Mouse (Mus musculus): ENCODE results near the gene Cln3. TPM values are rescaled to one million over a fixed set of nuclear protein-coding genes. Genes with fewer than 3 reads are reported as not detected.

Gene Cln3
- polyA plus RNA-seq (2015; fragmentation: Nextera tagmentation; extraction: Ambion mirVana), result 33.0 and 38.3 TPM in 2 replicates

- Histone ChIP-seq H3K27me3 (replicated peaks; ENCODE audit: insufficient read depth, low read length) (no peaks in the 10 kb centered on the region), H3K36me3 (ENCODE audit: insufficient read depth, low read length) (no peaks in the 10 kb centered on the region), H3K4me2 (replicated peaks; ENCODE audit: low read depth, low read length) (0 out of 2 replicates have a peak within 1 kb of the TSS, but pooled peaks have one; percentile 3), H3K9me3 (ENCODE audit: low read length) (no peaks in the 10 kb centered on the region), H3K4me1 (ENCODE audit: insufficient read depth, low read depth, low read length) (no peaks in the 10 kb centered on the region; the same call in 1 of the 2 replicates), H3K9ac (replicated peaks; ENCODE audit: low read depth) (no peak within 1 kb of the TSS), H3K27ac (ENCODE audit: low read length) (peak within 1 kb of the TSS; percentile 26; the same call in 1 of the 2 replicates), H3K4me3 (ENCODE audit: low read depth, low read length) (no peak within 1 kb of the TSS)
- no peak for ATAC-seq
- WGBS, result 69% methylated on average over 6 of the region's 6 CpGs
- DNase-seq (ENCODE audit: low spot score), result no peak
- TF ChIP-seq EP300 (IDR thresholded peaks at IDR 0.05) (no peak), CTCF (IDR thresholded peaks at IDR 0.05) (no peak)
These were observed at the start of gene Cln3 for GRCm38 (mm10) chr7:126585717-126586116. Gene Cln3 (minus strand): TSS chr7:126585817.

- TF ChIP-seq EP300 (IDR thresholded peaks at IDR 0.05) (no peak), CTCF (IDR thresholded peaks at IDR 0.05) (no peak)
- Histone ChIP-seq H3K4me3 (ENCODE audit: low read depth, low read length) (no peak overlapping the region), H3K36me3 (ENCODE audit: insufficient read depth, low read length) (no peaks in the 10 kb centered on the region), H3K9ac (replicated peaks; ENCODE audit: low read depth) (no peak overlapping the region), H3K9me3 (ENCODE audit: low read length) (no peaks in the 10 kb centered on the region), H3K4me1 (ENCODE audit: insufficient read depth, low read depth, low read length) (no peaks in the 10 kb centered on the region), H3K4me2 (replicated peaks; ENCODE audit: low read depth, low read length) (no peak overlapping the region), H3K27ac (ENCODE audit: low read length) (no peak overlapping the region), H3K27me3 (replicated peaks; ENCODE audit: insufficient read depth, low read length) (no peaks in the 10 kb centered on the region)
- ATAC-seq (no peak), DNase-seq (ENCODE audit: low spot score) (no peak)
These were observed 49.8 kb upstream of the Cln3 start for GRCm38 (mm10) chr7:126635375-126635774.

- 73% methylated on average over 2 of the region's 2 CpGs for WGBS
- no peaks in the 10 kb centered on the region for H3K9me3 ChIP-seq (ENCODE audit: low read length)
- H3K4me1 ChIP-seq (ENCODE audit: insufficient read depth, low read depth, low read length), result no peaks in the 10 kb centered on the region
- no peaks in the 10 kb centered on the region for H3K27me3 ChIP-seq (replicated peaks; ENCODE audit: insufficient read depth, low read length)
- DNase-seq (ENCODE audit: low spot score), result no peak
- ATAC-seq, result no peak
- H3K4me2 ChIP-seq (replicated peaks; ENCODE audit: low read depth, low read length), result no peak overlapping the region
- no peak for TF ChIP-seq CTCF (IDR thresholded peaks at IDR 0.05)
- TF ChIP-seq EP300 (IDR thresholded peaks at IDR 0.05), result no peak
- no peak overlapping the region for H3K9ac ChIP-seq (replicated peaks; ENCODE audit: low read depth)
- no peaks in the 10 kb centered on the region for H3K36me3 ChIP-seq (ENCODE audit: insufficient read depth, low read length)
- no peak overlapping the region for H3K27ac ChIP-seq (ENCODE audit: low read length)
- no peak overlapping the region for H3K4me3 ChIP-seq (ENCODE audit: low read depth, low read length)
These were observed 46.9 kb upstream of the Cln3 start for GRCm38 (mm10) chr7:126632478-126632877.

GRCm38 (mm10) chr7:126630824-126631518, 45.4 kb upstream of the Cln3 start, which contains the start of gene Nupr1:
Gene Nupr1 (minus strand): TSS chr7:126630861.
- Histone ChIP-seq H3K9ac (replicated peaks; ENCODE audit: low read depth) (no peak within 1 kb of the TSS), H3K36me3 (ENCODE audit: insufficient read depth, low read length) (no peaks in the 10 kb centered on the region), H3K4me1 (ENCODE audit: insufficient read depth, low read depth, low read length) (peaks cover 2% of the 10 kb centered on the region; the same call in 1 of the 2 replicates), H3K4me3 (ENCODE audit: low read depth, low read length) (no peak within 1 kb of the TSS), H3K9me3 (ENCODE audit: low read length) (no peaks in the 10 kb centered on the region), H3K4me2 (replicated peaks; ENCODE audit: low read depth, low read length) (no peak within 1 kb of the TSS), H3K27me3 (replicated peaks; ENCODE audit: insufficient read depth, low read length) (no peaks in the 10 kb centered on the region), H3K27ac (ENCODE audit: low read length) (no peak within 1 kb of the TSS)
- no peak for TF ChIP-seq EP300 (IDR thresholded peaks at IDR 0.05)
- TF ChIP-seq CTCF (IDR thresholded peaks at IDR 0.05), result no peak
- ATAC-seq, result peak; percentile 45; the same call in 1 of the 2 replicates
- DNase-seq (ENCODE audit: low spot score), result peak; percentile 40
- WGBS, result 77% methylated on average over 4 of the region's 4 CpGs

GRCm38 (mm10) chr7:126629915-126630314, 44.3 kb upstream of the Cln3 start:
- ATAC-seq, result no peak
- Histone ChIP-seq H3K4me3 (ENCODE audit: low read depth, low read length) (no peak overlapping the region), H3K27me3 (replicated peaks; ENCODE audit: insufficient read depth, low read length) (no peaks in the 10 kb centered on the region), H3K27ac (ENCODE audit: low read length) (no peak overlapping the region), H3K9me3 (ENCODE audit: low read length) (no peaks in the 10 kb centered on the region), H3K4me2 (replicated peaks; ENCODE audit: low read depth, low read length) (no peak overlapping the region), H3K9ac (replicated peaks; ENCODE audit: low read depth) (no peak overlapping the region), H3K4me1 (ENCODE audit: insufficient read depth, low read depth, low read length) (peaks cover 3% of the 10 kb centered on the region; the same call in 1 of the 2 replicates), H3K36me3 (ENCODE audit: insufficient read depth, low read length) (no peaks in the 10 kb centered on the region)
- DNase-seq (ENCODE audit: low spot score), result no peak
- TF ChIP-seq CTCF (IDR thresholded peaks at IDR 0.05) (no peak), EP300 (IDR thresholded peaks at IDR 0.05) (no peak)
- 48% methylated on average over 3 of the region's 3 CpGs for WGBS

GRCm38 (mm10) chr7:126628111-126628510, 42.5 kb upstream of the Cln3 start:
- WGBS, result 49% methylated on average over 6 of the region's 6 CpGs
- Histone ChIP-seq H3K4me3 (ENCODE audit: low read depth, low read length) (no peak overlapping the region), H3K36me3 (ENCODE audit: insufficient read depth, low read length) (no peaks in the 10 kb centered on the region), H3K4me1 (ENCODE audit: insufficient read depth, low read depth, low read length) (peaks cover 3% of the 10 kb centered on the region; the same call in 1 of the 2 replicates), H3K9ac (replicated peaks; ENCODE audit: low read depth) (no peak overlapping the region), H3K27ac (ENCODE audit: low read length) (peak overlapping the region; percentile 38), H3K9me3 (ENCODE audit: low read length) (no peaks in the 10 kb centered on the region), H3K27me3 (replicated peaks; ENCODE audit: insufficient read depth, low read length) (no peaks in the 10 kb centered on the region), H3K4me2 (replicated peaks; ENCODE audit: low read depth, low read length) (no peak overlapping the region)
- no peak for TF ChIP-seq CTCF (IDR thresholded peaks at IDR 0.05)
- no peak for TF ChIP-seq EP300 (IDR thresholded peaks at IDR 0.05)
- DNase-seq (ENCODE audit: low spot score), result peak; percentile 33
- no peak for ATAC-seq

All from lung, postnatal 0 days (tissue).